Mouse (Mus musculus) lung, postnatal 0 days (tissue): ENCODE results near the gene 0610010F05Rik.

ENCODE experiments used
- CTCF ChIP-seq: IDR thresholded peaks from 2 replicates; pipeline ENCODE4 v1.5.1; 2016; ENCODE audit warnings: antibody characterized with exemption, mild to moderate bottlenecking
- EP300 ChIP-seq: IDR thresholded peaks from 2 replicates; pipeline ENCODE4 v1.6.1; 2016; ENCODE audit warnings: antibody characterized with exemption, mild to moderate bottlenecking, control low read depth

- TF ChIP-seq CTCF (no peak), EP300 (no peak)
These were observed 33.1 kb upstream of the 0610010F05Rik start for GRCm38 (mm10) chr11:23666526-23666925.
